ENCODE assay signal across 7 mouse cellular contexts in the genomic region with DNA sequence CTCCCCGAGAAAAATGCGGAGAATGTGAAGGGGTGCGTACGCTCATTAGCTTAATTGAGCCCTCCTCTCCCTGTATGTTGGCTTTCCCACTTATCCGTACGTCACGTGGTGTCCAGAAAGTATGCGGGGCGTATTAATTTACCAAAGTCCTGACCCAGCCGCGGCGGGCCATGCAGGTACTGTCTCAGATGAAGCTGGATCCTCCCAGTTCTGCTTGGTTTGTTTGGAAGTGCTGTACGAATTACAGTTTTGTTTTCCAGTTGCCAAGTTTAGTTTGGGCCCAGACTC. TPM values are rescaled to one million over a fixed set of nuclear protein-coding genes. Genes with fewer than 3 reads are reported as not detected.
DNase-seq lines count a peak whose midpoint lies in the region; ATAC-seq and TF ChIP-seq lines count a peak whose summit lies in the region.

No protein-coding gene starts in this region.

- intact Hi-C loops in gastrocnemius, postnatal 36 days (cut with DNase I), result no loop called here

- no peak overlapping the region for H3K4me3 ChIP-seq in liver, adult 2 months (ENCODE audit: insufficient read depth, low read depth, low read length)
- no peak overlapping the region for H3K4me3 ChIP-seq in forebrain, embryonic 14.5 days (ENCODE audit: low read depth, low read length)
- no peak overlapping the region for H3K4me3 ChIP-seq in liver, embryonic 12.5 days
- H3K4me3 ChIP-seq in stomach, embryonic 15.5 days (replicated peaks), result no peak overlapping the region

- ATAC-seq in forebrain, embryonic 14.5 days, result no peak
- ATAC-seq in liver, embryonic 12.5 days, result no peak
- no peak for ATAC-seq in stomach, embryonic 15.5 days (ENCODE audit: insufficient read depth, low FRiP score, low read depth)

- no peaks in the 10 kb centered on the region for H3K9me3 ChIP-seq in forebrain, embryonic 14.5 days (replicated peaks; ENCODE audit: control insufficient read depth, low read length)
- H3K9me3 ChIP-seq in liver, embryonic 12.5 days (replicated peaks), result no peaks in the 10 kb centered on the region
- H3K9me3 ChIP-seq in stomach, embryonic 15.5 days, result no peaks in the 10 kb centered on the region

- peak overlapping the region; percentile 87 for H3K27ac ChIP-seq in liver, adult 2 months (replicated peaks; ENCODE audit: insufficient read depth, low read depth, low read length)
- no peak overlapping the region for H3K27ac ChIP-seq in forebrain, embryonic 14.5 days (ENCODE audit: low read depth, low read length)
- H3K27ac ChIP-seq in liver, embryonic 12.5 days, result peak overlapping the region; percentile 74
- peak overlapping the region; percentile 96 for H3K27ac ChIP-seq in stomach, embryonic 15.5 days

- H3K4me1 ChIP-seq in liver, adult 2 months (ENCODE audit: control insufficient read depth, insufficient read depth, low read length), result peaks cover 44% of the 10 kb centered on the region
- H3K4me1 ChIP-seq in forebrain, embryonic 14.5 days (ENCODE audit: control insufficient read depth, insufficient read depth, low read length), result peaks cover 26% of the 10 kb centered on the region
- peaks cover 86% of the 10 kb centered on the region for H3K4me1 ChIP-seq in liver, embryonic 12.5 days
- peaks cover 43% of the 10 kb centered on the region for H3K4me1 ChIP-seq in stomach, embryonic 15.5 days

- peak overlapping the region; percentile 29 for H3K9ac ChIP-seq in liver, adult 2 months (ENCODE audit: low read depth, low read length)
- peak overlapping the region; percentile 17; the same call in 1 of the 2 replicates for H3K9ac ChIP-seq in forebrain, embryonic 14.5 days (ENCODE audit: low read length)
- H3K9ac ChIP-seq in liver, embryonic 12.5 days, result no peak overlapping the region
- no peak overlapping the region for H3K9ac ChIP-seq in stomach, embryonic 15.5 days

- DNase-seq in liver, adult 2 months (ENCODE audit: extremely low read depth, low read depth, low spot score), result no peak
- no peak for DNase-seq in liver
- no peak for DNase-seq in forebrain, embryonic 14.5 days (ENCODE audit: low spot score)
- DNase-seq in adrenal gland, postnatal 4 days (ENCODE audit: low spot score in 2 of 2), result no peak
- DNase-seq in gastrocnemius, postnatal 36 days, result no peak

- 0 out of 2 replicates have a peak, but pooled peaks cover 3% of the 10 kb centered on the region for H3K36me3 ChIP-seq in liver, adult 2 months (ENCODE audit: control insufficient read depth, insufficient read depth, low read length)
- peaks cover 20% of the 10 kb centered on the region for H3K36me3 ChIP-seq in forebrain, embryonic 14.5 days (ENCODE audit: control insufficient read depth, insufficient read depth, low read length)
- H3K36me3 ChIP-seq in liver, embryonic 12.5 days, result peaks cover 23% of the 10 kb centered on the region
- H3K36me3 ChIP-seq in stomach, embryonic 15.5 days, result 0 out of 2 replicates have a peak, but pooled peaks cover 5% of the 10 kb centered on the region

- TF ChIP-seq CTCF in liver, adult 2 months (IDR thresholded peaks at IDR 0.05; ENCODE audit: low read depth, low read length), result no peak

- TF ChIP-seq POLR2A in liver, adult 2 months (IDR thresholded peaks at IDR 0.05; ENCODE audit: extremely low read depth, insufficient read depth, low read length), result no peak

- H3K79me2 ChIP-seq in liver, adult 2 months (ENCODE audit: control insufficient read depth, insufficient read depth, low read length), result peaks cover 35% of the 10 kb centered on the region

- H3K4me2 ChIP-seq in forebrain, embryonic 14.5 days (ENCODE audit: low read length), result peak overlapping the region; percentile 18; the same call in 1 of the 2 replicates
- H3K4me2 ChIP-seq in liver, embryonic 12.5 days, result peak overlapping the region; percentile 36
- H3K4me2 ChIP-seq in stomach, embryonic 15.5 days, result peak overlapping the region; percentile 19; the same call in 1 of the 2 replicates

- no peaks in the 10 kb centered on the region for H3K27me3 ChIP-seq in liver, adult 2 months (ENCODE audit: control insufficient read depth, insufficient read depth, low read length)
- no peaks in the 10 kb centered on the region for H3K27me3 ChIP-seq in forebrain, embryonic 14.5 days (replicated peaks; ENCODE audit: control insufficient read depth, insufficient read depth, low read length)
- peaks cover 18% of the 10 kb centered on the region for H3K27me3 ChIP-seq in liver, embryonic 12.5 days (replicated peaks)
- no peaks in the 10 kb centered on the region for H3K27me3 ChIP-seq in stomach, embryonic 15.5 days (replicated peaks)

- WGBS in liver, adult 2 months, result 38% methylated on average over 13 of the region's 13 CpGs
- WGBS in forebrain, embryonic 14.5 days, result 11% methylated on average over 13 of the region's 13 CpGs
- 81% methylated on average over 13 of the region's 13 CpGs for WGBS in liver, embryonic 12.5 days (ENCODE audit: insufficient replicate concordance)
- 53% methylated on average over 13 of the region's 13 CpGs for WGBS in stomach, embryonic 15.5 days

RNA-seq across cellular contexts. Expression of a gene that starts 3.1 kb away (rescaled TPM):
- 27.9 and 41.8 TPM in 2 replicates for total RNA-seq in liver, adult 2 months (2014; rRNA removed)
- polyA plus RNA-seq in liver, adult 2 months (2012; rRNA removed), result 70.9 and 87.9 TPM in 2 replicates
- polyA plus RNA-seq in forebrain, embryonic 14.5 days (2014; fragmentation: Nextera tagmentation; extraction: Ambion mirVana), result 115 and 180 TPM in 2 replicates
- polyA plus RNA-seq in liver, embryonic 12.5 days (2016; fragmentation: Nextera tagmentation; extraction: Ambion mirVana), result 27.4 and 27.6 TPM in 2 replicates
- 73.9 and 78.0 TPM in 2 replicates for polyA plus RNA-seq in stomach, embryonic 15.5 days (2015; fragmentation: Nextera tagmentation; extraction: Ambion mirVana)
- 100 to 1,000 TPM; 116 to 122 TPM for total RNA-seq in adrenal gland, postnatal 4 days (2021)
- total RNA-seq in gastrocnemius, postnatal 36 days (2021), result 10 to 100 TPM; 84.2 to 90.8 TPM

RNA-seq across cellular contexts. Expression of a gene that starts 28.7 kb away (rescaled TPM):
- 6.1 and 10.7 TPM in 2 replicates for total RNA-seq in liver, adult 2 months (2014; rRNA removed)
- polyA plus RNA-seq in liver, adult 2 months (2012; rRNA removed), result 11.1 and 12.3 TPM in 2 replicates
- polyA plus RNA-seq in forebrain, embryonic 14.5 days (2014; fragmentation: Nextera tagmentation; extraction: Ambion mirVana), result 47.6 and 54.7 TPM in 2 replicates
- polyA plus RNA-seq in liver, embryonic 12.5 days (2016; fragmentation: Nextera tagmentation; extraction: Ambion mirVana), result 83.6 and 88.5 TPM in 2 replicates
- 76.8 and 106 TPM in 2 replicates for polyA plus RNA-seq in stomach, embryonic 15.5 days (2015; fragmentation: Nextera tagmentation; extraction: Ambion mirVana)
- 10 to 100 TPM; 36.6 to 47.8 TPM for total RNA-seq in adrenal gland, postnatal 4 days (2021)
- 1 to 10 TPM; 2.1 to 2.5 TPM for total RNA-seq in gastrocnemius, postnatal 36 days (2021)

RNA-seq across cellular contexts. Expression of a gene that starts 41.3 kb away (rescaled TPM):
- total RNA-seq in liver, adult 2 months (2014; rRNA removed), result 1.5 and 1.8 TPM in 2 replicates
- 2.5 and 4.5 TPM in 2 replicates for polyA plus RNA-seq in liver, adult 2 months (2012; rRNA removed)
- polyA plus RNA-seq in forebrain, embryonic 14.5 days (2014; fragmentation: Nextera tagmentation; extraction: Ambion mirVana), result 0.69 and 1.1 TPM in 2 replicates
- polyA plus RNA-seq in liver, embryonic 12.5 days (2016; fragmentation: Nextera tagmentation; extraction: Ambion mirVana), result 2.1 and 2.4 TPM in 2 replicates
- 19.9 and 20.1 TPM in 2 replicates for polyA plus RNA-seq in stomach, embryonic 15.5 days (2015; fragmentation: Nextera tagmentation; extraction: Ambion mirVana)
- 10 to 100 TPM; 48.3 to 51.8 TPM for total RNA-seq in adrenal gland, postnatal 4 days (2021)
- total RNA-seq in gastrocnemius, postnatal 36 days (2021), result 1 to 10 TPM; 4.1 to 5.0 TPM

RNA-seq across cellular contexts. Expression of a gene that starts 53.6 kb away (rescaled TPM):
- 0.09 and 0.13 TPM in 2 replicates for total RNA-seq in liver, adult 2 months (2014; rRNA removed)
- 0.05 and 0.06 TPM in 2 replicates for polyA plus RNA-seq in liver, adult 2 months (2012; rRNA removed)
- polyA plus RNA-seq in forebrain, embryonic 14.5 days (2014; fragmentation: Nextera tagmentation; extraction: Ambion mirVana), result 1.4 and 2.7 TPM in 2 replicates
- polyA plus RNA-seq in liver, embryonic 12.5 days (2016; fragmentation: Nextera tagmentation; extraction: Ambion mirVana), result 0.02 TPM in 1 of 2 replicates, not detected in the other
- 0.44 and 0.73 TPM in 2 replicates for polyA plus RNA-seq in stomach, embryonic 15.5 days (2015; fragmentation: Nextera tagmentation; extraction: Ambion mirVana)
- total RNA-seq in adrenal gland, postnatal 4 days (2021), result 10 to 100 TPM; 10.6 to 11.1 TPM
- total RNA-seq in gastrocnemius, postnatal 36 days (2021), result under 1 TPM; 0.03 to 0.07 TPM

Comparison
In these comparisons a context has a peak if more than half of its experiments do, and no peak if none do; other contexts are left out.
1. H3K9ac ChIP-seq: peak in liver, adult 2 months (single experiment) and forebrain, embryonic 14.5 days (single experiment); none in liver, embryonic 12.5 days (single experiment) and stomach, embryonic 15.5 days (single experiment).
2. Peak in every context shown above with its lines, with median percentiles within 50 percentile points of each other: H3K4me2 ChIP-seq.